Mouse (Mus musculus): ENCODE data around the gene Prex1.

Gene Prex1

GRCm38 (mm10) chr2:166560826-166561225 is 152.8 kb downstream of the Prex1 start:
- DNase-seq (ENCODE audit: inconsistent ontology term), result no peak

DNA sequence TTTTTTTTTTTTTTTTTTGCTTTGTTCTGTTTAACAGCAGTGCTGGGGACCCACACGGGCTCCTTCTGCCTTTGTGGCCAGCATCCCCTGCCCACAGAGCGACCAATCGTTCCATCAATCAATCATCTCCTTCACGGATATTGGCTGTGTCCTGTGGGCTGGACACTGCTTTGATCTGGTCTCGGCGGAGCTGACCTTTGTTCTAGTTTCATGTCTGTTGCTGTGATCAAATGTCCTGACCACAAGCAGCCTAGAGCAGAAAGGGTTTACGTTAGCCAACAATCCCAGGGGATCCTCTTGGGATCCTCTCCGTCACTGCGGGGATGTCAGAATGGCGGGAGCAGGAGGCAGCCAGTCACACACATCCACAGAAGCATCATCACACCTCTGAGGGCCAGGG is 154.1 kb downstream of the Prex1 start:
- no peak for DNase-seq (ENCODE audit: inconsistent ontology term)

DNA sequence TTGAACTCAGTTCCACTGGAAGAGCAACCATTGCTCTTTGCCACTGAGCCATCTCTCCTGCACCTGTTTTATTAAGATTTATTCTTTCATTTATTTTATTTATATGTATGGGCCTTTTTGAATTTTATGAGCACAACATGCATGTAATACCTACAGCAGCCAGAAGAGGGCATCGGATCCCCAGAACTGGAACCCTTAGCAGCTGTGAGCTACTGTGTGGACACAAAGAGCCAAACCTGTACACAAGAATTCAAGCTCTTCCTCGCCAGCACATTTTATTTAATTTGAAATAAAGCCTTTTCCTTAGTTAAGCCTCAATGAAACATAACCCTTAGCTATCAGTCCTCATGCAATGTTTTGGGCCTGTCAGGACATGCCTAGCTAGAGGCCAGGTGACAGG is 158.1 kb downstream of the Prex1 start:
- DNase-seq (ENCODE audit: inconsistent ontology term), result no peak

- no peak for DNase-seq (ENCODE audit: inconsistent ontology term)
Observed at GRCm38 (mm10) chr2:166554169-166554505, 159.5 kb downstream of the Prex1 start.

GRCm38 (mm10) chr2:166553502-166554168 is 160.0 kb downstream of the Prex1 start:
- no peak for DNase-seq (ENCODE audit: inconsistent ontology term)

- no peak for DNase-seq (ENCODE audit: inconsistent ontology term)
Observed at GRCm38 (mm10) chr2:166552657-166553056, 161.0 kb downstream of the Prex1 start.

DNA sequence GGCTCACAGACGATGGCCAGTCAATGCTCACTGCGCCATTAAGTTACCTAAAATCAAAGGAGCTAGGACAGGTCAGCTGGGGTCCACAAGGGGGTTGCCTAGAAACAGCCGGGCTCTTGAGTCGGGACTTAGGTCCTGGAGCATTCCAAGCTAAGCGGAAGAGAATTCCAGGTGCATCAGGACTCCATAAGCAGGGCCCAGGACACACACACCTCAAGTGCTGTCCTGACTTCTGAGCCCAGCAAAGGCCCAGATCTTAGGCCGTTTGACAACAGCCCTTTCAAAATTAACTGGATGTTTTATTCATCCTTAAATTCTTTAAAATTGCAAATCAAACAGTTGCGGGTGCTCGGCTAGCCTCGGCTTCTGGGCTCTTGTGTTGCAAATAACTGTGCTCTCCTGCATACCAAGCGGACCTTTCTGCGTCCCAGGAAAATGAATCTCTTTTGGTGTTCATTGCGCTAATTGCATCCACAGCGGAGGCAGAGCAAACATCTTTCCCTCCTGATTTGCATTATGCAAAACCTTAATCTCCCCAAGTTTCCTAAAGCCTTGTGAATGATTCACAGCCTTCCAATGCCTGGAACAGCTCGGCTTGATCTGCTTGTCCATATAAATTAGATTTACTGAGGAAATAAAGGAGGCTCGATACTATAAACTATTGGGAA is 161.7 kb downstream of the Prex1 start:
- DNase-seq (ENCODE audit: inconsistent ontology term), result no peak

DNA sequence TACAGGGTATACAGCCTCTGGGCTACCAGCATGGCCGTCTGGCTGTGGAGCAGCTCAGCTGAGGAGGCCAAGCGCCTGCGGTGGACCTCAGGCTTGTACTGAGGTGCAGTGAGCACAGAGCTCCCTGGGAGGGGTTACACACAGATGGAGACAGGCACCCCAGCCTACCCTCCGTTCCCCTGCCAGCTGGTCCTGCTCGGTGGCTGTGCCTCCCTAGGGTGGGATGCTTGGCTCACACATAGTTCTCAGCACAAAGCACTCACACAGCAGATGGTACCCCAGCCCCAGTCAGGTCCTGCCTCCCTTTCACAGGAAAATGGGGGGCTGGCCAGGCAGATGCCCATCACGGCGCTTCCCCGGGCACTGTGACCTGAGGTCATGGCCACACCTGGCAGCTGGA is 163.8 kb downstream of the Prex1 start:
- no peak for DNase-seq (ENCODE audit: inconsistent ontology term)

GRCm38 (mm10) chr2:166549069-166549468 is 164.6 kb downstream of the Prex1 start:
- DNase-seq (ENCODE audit: inconsistent ontology term), result no peak

GRCm38 (mm10) chr2:166545580-166545979 is 168.1 kb downstream of the Prex1 start:
- no peak for DNase-seq (ENCODE audit: inconsistent ontology term)

DNA sequence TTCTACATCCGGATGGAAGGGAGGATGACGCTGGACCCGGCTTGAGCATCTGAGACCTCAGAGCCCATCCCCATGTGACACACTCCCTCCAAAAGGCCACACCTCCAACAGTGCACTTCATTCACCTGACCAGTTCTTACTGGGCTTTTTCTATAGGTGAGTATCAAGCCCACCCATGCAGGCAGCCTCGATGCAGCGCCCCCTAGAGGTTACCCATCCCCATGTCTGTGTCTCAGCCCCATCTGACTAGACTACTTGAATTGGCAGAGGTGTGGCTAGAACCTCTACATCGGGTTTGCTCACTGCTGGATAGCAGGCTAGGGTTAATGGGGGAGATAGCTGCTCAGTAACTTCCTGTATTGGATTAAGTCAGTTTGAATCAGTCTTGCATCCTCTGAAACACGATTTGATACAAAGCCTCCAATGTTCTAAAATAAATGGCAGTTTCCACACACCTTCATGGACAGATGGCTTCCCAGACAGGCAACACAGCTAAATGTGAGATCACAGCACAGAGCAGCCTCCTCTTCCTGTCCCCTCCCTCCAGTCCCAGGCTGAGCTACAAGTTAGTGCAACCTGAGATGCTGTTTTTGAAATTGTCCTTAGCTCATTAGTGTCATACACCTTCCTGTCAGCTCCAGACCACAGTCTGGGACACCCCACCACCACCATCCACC is 168.9 kb downstream of the Prex1 start:
- DNase-seq (ENCODE audit: inconsistent ontology term), result no peak

- no peak for DNase-seq (ENCODE audit: inconsistent ontology term)
Observed at GRCm38 (mm10) chr2:166541112-166541928, 172.3 kb downstream of the Prex1 start.

DNA sequence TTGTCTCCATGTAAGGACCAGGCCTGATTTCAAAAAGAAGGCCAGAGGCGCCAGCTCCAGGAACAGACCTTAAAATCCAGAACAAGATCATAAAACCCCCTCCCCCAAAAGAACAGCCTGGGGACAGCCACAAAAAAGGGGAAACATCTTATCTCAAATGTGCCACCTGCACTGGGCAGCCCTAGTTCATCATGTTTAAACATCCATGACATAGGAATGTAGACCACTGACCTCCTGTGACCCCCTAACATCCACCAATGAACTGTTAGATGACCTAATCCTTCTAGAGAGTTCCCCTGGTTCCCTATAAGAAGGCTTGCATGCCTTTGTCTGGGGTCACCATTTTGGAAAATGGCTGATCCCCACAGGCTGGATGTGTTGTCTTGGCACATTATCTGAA is 173.4 kb downstream of the Prex1 start:
- no peak for DNase-seq (ENCODE audit: inconsistent ontology term)

DNA sequence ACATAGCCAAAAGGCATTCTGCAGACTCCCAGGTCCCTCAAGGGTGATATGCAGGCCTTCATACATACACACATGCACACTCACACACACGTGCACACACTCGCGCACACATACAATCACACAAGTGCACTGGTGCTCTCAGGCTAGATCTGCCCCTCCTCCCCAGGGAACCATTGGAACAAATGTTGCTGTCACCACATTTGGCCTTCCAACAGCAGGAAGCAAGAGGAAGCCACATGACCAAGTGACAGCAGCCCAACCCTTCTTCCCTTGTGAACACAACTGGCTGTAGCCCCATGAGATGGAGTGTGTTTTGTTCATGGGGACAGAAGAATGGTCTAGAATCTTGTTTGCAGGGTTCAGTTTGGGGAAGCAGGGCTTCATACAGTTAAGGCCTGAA is 176.7 kb downstream of the Prex1 start:
- no peak for DNase-seq (ENCODE audit: inconsistent ontology term)

GRCm38 (mm10) chr2:166535519-166535918 is 178.1 kb downstream of the Prex1 start:
- no peak for DNase-seq (ENCODE audit: inconsistent ontology term)

- DNase-seq (ENCODE audit: inconsistent ontology term), result no peak
Observed at GRCm38 (mm10) chr2:166526204-166526603, 187.4 kb downstream of the Prex1 start.

DNA sequence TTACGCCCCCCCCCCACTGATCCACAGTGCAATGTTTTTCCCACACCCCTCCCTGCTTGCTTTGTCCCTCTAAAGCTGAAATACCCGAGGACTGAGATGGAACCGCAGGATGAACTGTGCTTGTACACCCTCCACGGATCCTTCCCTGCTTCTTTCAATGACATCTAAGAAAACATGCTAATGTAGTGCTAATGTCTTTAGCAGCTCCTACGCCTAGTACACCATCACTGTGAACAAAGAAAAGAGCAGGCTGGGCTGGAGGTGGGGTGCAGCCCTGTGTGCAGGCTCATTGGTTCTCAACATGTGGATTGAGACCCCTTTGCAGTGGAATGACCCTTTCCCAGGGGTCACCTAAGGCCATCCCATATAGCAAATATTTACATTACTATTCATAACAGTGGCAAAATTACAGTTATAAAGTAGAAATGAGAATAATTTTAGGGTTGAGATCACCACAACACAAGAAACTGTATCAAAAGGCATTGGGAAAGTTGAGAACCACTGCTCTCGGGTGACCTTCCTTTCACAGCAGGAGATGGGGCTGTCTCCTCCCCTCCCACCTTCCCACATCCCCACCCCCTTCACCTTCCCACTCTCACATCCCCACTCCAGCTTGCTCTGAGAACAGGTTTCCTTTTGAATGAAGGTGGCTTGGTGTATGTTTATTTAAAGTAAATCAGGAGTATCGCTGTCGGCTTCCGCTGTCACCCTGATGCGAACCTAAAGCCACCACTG is 190.3 kb downstream of the Prex1 start:
- DNase-seq (ENCODE audit: inconsistent ontology term), result no peak

GRCm38 (mm10) chr2:166522612-166523120 is 191.0 kb downstream of the Prex1 start:
- DNase-seq (ENCODE audit: inconsistent ontology term), result no peak

DNA sequence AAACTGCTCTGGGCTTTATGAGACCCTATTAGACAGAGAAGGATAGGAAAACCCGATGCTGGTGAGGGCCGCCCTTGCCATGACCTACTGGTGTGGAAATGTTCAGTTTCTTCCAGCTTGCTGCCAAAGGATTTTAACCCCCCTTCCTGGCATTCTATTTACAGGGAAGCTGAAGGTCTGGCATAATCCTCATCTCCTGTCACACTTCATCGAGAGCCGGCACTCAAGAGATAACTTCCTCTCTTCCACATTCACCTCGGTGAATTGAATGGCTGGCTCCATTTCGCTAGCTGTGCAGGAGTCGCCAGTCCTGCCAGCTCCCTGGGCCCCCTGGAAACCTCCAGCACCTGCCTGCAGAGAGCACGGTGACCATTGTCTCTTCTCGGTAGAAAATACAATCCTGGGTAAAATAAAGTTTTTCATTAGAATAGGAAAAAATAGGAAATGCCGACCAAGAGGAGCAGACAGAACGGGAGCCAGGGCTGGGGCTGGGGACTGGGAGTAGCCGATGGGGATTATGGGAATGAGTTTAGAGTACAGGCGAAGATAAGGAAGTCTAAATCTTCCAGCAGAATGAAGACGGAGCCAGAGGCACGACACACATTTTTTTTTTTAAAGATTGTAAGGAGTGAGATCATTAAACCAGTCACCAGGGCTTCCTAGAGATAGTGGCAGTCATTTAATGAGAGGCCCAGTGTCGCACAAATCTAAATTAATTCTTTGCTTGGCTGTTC is 191.6 kb downstream of the Prex1 start:
- DNase-seq (ENCODE audit: inconsistent ontology term), result peak; percentile 31

- DNase-seq (ENCODE audit: inconsistent ontology term), result no peak
Observed at GRCm38 (mm10) chr2:166521461-166521860, 192.2 kb downstream of the Prex1 start.

DNA sequence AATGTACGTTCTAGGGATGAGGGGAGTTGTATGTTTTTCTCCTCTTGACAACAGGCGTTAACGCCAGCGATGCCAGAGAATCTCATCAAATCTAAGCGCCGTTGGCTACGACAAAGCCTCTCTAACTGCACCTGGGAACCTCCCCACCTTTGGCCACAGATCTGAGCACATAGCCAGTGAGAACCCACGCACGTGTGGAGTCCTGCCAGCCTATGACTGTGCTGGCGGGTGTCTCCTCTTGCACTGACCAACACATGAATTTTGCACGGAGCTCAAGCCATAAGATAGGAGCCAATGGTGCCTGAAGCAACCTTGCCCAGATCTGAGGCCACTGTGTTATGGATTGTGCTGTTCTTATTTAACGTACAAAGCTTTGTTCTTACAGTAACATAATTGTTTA is 193.1 kb downstream of the Prex1 start:
- no peak for DNase-seq (ENCODE audit: inconsistent ontology term)
